Mouse (Mus musculus): ENCODE measurements around the gene Sh3bp5l. TPM values are rescaled to one million over a fixed set of nuclear protein-coding genes. Genes with fewer than 3 reads are reported as not detected.

Sh3bp5l gene
- 33.6 and 41.4 TPM in 2 replicates for polyA plus RNA-seq (2011; ENCODE audit: insufficient read depth, insufficient read length, low read depth, missing spikeins)

DNA sequence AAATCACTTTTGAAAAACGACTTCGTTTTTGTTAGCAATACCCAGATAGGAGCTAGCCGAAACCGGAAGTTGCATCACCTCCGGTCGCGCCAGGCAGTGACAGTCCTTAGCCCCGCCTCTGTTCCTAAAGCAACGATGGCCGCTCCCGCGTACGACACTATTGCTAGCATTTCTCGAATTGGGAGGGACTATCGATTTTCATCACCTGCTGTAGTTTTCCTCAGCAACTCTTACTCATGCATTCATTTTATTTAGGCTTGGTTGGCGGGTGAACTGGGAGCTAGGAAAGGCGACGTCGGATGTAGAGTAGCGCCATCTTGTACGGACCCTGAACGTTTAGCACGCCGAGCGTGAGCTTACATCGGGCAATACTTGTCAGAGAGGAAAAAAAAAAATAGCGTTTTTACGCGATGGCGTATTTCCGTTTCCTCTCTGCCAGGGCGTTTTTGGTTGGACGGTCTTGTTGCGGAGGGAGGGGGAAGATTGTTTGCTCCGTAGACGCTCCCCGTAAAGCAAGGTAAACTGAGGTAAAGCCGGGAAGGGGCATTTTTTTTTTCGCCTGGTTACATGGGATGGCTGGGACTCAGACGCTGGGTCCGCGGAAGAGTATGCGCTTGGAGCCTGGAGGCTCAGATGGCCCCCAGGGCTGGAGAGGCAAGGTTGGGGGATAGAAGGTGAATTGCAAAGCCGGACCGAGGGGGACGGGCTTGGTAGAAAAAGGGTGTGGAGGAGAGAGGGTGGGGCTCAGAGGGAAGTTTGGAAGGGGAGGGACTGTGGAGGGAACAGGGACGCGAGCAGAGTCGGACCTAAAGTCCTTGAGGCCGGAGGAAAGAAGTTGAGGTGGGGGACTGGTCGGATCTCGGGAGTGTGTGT lies at the start of gene Sh3bp5l, which contains the start of gene Zfp672:
Gene Sh3bp5l, plus strand, starts transcription at position 449 of the 873 bp plus-strand sequence.
Gene Zfp672, minus strand, starts transcription at position 64 of the 873 bp plus-strand sequence.
- Histone ChIP-seq H3K27ac (ENCODE audit: insufficient read depth, low read length) (peak within 1 kb of the TSS; percentile 46; the same call in 1 of the 2 replicates), H3K9ac (ENCODE audit: low read depth, poor library complexity, severe bottlenecking) (peak within 1 kb of the TSS; percentile 85), H3K36me3 (ENCODE audit: control insufficient read depth, insufficient read depth, low read length, poor library complexity, severe bottlenecking) (peaks cover 11% of the 10 kb centered on the region), H3K27me3 (ENCODE audit: control insufficient read depth, insufficient read depth, low read length, poor library complexity, severe bottlenecking) (no peaks in the 10 kb centered on the region), H3K9me3 (replicated peaks; ENCODE audit: control insufficient read depth, insufficient read depth, low read length, poor library complexity, severe bottlenecking) (no peaks in the 10 kb centered on the region), H3K4me1 (ENCODE audit: control insufficient read depth, insufficient read depth, low read length) (no peaks in the 10 kb centered on the region), H3K4me3 (ENCODE audit: low read depth, low read length) (peak within 1 kb of the TSS; percentile 99)
- TF ChIP-seq CTCF (IDR thresholded peaks at IDR 0.05; ENCODE audit: low read depth, low read length), result no peak
- TF ChIP-seq POLR2A (IDR thresholded peaks at IDR 0.05; ENCODE audit: insufficient read depth, low read length), result no peak
- TF ChIP-seq EP300 (IDR thresholded peaks at IDR 0.05; ENCODE audit: insufficient read depth, low read depth, low read length), result no peak; the same call in 1 of the 2 replicates

DNA sequence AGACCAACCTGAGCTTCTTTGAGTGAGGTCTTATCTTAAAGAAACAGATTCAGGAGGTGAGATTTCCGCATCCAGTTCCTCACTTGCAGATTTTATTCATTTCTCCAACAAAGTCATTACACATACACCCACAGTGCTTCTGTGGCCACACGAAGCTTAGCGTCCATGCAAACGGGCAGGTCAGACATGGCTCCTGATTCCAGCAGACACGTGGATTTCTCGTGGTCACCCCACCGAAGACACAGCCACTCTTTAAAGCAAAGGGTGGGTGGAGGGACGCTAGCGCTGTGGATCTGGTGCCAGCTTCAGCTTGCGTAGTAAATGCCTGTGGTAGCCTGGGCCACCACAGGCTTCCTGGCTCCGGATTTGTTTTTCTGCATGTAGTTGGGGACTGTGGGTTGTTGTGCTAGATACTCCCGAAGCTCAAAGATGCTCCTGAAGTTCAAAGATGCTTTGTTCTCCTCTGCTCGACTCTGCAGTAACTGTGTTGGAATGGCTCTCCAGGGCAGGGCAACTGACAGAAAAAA lies 48.5 kb upstream of the Sh3bp5l start:
- H3K9me3 ChIP-seq (replicated peaks; ENCODE audit: control insufficient read depth, insufficient read depth, low read length, poor library complexity, severe bottlenecking), result no peaks in the 10 kb centered on the region
- no peak overlapping the region for H3K27ac ChIP-seq (ENCODE audit: insufficient read depth, low read length)
- H3K4me1 ChIP-seq (ENCODE audit: control insufficient read depth, insufficient read depth, low read length), result no peaks in the 10 kb centered on the region
- H3K4me3 ChIP-seq (ENCODE audit: low read depth, low read length), result no peak overlapping the region
- H3K36me3 ChIP-seq (ENCODE audit: control insufficient read depth, insufficient read depth, low read length, poor library complexity, severe bottlenecking), result no peaks in the 10 kb centered on the region
- no peak overlapping the region for H3K9ac ChIP-seq (ENCODE audit: low read depth, poor library complexity, severe bottlenecking)
- H3K27me3 ChIP-seq (ENCODE audit: control insufficient read depth, insufficient read depth, low read length, poor library complexity, severe bottlenecking), result 0 out of 2 replicates have a peak, but pooled peaks cover 3% of the 10 kb centered on the region
- TF ChIP-seq CTCF (IDR thresholded peaks at IDR 0.05; ENCODE audit: low read depth, low read length), result no peak
- TF ChIP-seq POLR2A (IDR thresholded peaks at IDR 0.05; ENCODE audit: insufficient read depth, low read length), result no peak
- TF ChIP-seq EP300 (IDR thresholded peaks at IDR 0.05; ENCODE audit: insufficient read depth, low read depth, low read length), result no peak

DNA sequence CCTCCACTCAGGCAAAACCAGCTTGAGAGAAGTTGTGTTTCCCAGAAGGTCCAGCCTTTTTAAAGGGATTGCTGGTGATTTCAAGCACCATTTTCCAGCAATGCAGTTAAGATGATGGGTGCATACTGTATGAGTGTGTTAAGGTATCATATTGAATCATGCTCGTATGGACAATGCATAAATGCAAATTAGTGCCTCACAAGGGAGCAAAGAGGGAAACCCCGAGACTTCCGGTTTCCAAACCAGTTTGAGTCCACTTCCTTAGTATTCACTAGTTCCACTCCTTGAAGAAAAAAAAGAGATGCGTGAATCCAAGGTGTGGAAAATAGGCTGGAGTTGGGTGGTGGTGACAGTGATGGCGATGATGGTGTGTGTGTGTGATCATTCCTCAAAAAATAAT lies 48.0 kb upstream of the Sh3bp5l start:
- TF ChIP-seq EP300 (IDR thresholded peaks at IDR 0.05; ENCODE audit: insufficient read depth, low read depth, low read length) (no peak), CTCF (IDR thresholded peaks at IDR 0.05; ENCODE audit: low read depth, low read length) (no peak), POLR2A (IDR thresholded peaks at IDR 0.05; ENCODE audit: insufficient read depth, low read length) (no peak)
- Histone ChIP-seq H3K4me1 (ENCODE audit: control insufficient read depth, insufficient read depth, low read length) (no peaks in the 10 kb centered on the region), H3K9me3 (replicated peaks; ENCODE audit: control insufficient read depth, insufficient read depth, low read length, poor library complexity, severe bottlenecking) (no peaks in the 10 kb centered on the region), H3K36me3 (ENCODE audit: control insufficient read depth, insufficient read depth, low read length, poor library complexity, severe bottlenecking) (no peaks in the 10 kb centered on the region), H3K27me3 (ENCODE audit: control insufficient read depth, insufficient read depth, low read length, poor library complexity, severe bottlenecking) (0 out of 2 replicates have a peak, but pooled peaks cover 3% of the 10 kb centered on the region), H3K4me3 (ENCODE audit: low read depth, low read length) (no peak overlapping the region), H3K27ac (ENCODE audit: insufficient read depth, low read length) (no peak overlapping the region), H3K9ac (ENCODE audit: low read depth, poor library complexity, severe bottlenecking) (no peak overlapping the region)

DNA sequence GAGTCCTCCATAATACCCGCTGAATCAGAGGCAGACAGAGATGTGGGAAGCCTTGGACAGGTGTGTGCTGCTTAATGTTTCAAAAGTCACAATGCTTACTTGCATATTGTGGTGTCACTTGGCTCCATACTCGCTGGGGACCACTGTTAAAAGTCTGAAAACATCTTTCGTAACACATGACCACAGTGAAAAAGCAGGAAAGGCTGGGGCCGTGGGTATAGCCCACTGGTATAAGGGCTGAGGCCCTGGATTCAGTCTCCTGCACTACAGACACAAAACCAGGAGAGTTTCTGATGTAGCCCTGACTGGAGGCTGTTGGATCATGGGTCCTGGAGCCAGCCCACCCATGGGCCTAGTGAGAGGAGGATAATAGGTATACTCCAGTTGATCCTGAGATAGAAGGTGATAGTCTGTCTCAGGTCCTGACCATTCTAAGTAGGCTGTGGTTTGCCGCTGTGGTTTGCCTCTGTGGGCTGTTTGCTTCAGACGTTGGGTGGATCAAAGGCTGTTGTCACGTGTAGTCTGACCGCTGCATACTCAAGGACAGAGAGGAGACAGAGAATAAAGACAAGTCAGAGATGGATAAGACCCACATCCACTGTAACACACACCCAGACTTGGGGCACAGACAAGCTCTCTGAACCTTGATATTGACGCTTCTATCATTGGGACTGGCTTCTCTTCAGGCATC lies 40.4 kb upstream of the Sh3bp5l start:
- H3K9me3 ChIP-seq (replicated peaks; ENCODE audit: control insufficient read depth, insufficient read depth, low read length, poor library complexity, severe bottlenecking), result no peaks in the 10 kb centered on the region
- no peak overlapping the region for H3K27ac ChIP-seq (ENCODE audit: insufficient read depth, low read length)
- no peaks in the 10 kb centered on the region for H3K36me3 ChIP-seq (ENCODE audit: control insufficient read depth, insufficient read depth, low read length, poor library complexity, severe bottlenecking)
- H3K27me3 ChIP-seq (ENCODE audit: control insufficient read depth, insufficient read depth, low read length, poor library complexity, severe bottlenecking), result no peaks in the 10 kb centered on the region
- TF ChIP-seq POLR2A (IDR thresholded peaks at IDR 0.05; ENCODE audit: insufficient read depth, low read length) (no peak), CTCF (IDR thresholded peaks at IDR 0.05; ENCODE audit: low read depth, low read length) (no peak), EP300 (IDR thresholded peaks at IDR 0.05; ENCODE audit: insufficient read depth, low read depth, low read length) (no peak)
- H3K9ac ChIP-seq (ENCODE audit: low read depth, poor library complexity, severe bottlenecking), result no peak overlapping the region
- H3K4me1 ChIP-seq (ENCODE audit: control insufficient read depth, insufficient read depth, low read length), result no peaks in the 10 kb centered on the region
- no peak overlapping the region for H3K4me3 ChIP-seq (ENCODE audit: low read depth, low read length)

DNA sequence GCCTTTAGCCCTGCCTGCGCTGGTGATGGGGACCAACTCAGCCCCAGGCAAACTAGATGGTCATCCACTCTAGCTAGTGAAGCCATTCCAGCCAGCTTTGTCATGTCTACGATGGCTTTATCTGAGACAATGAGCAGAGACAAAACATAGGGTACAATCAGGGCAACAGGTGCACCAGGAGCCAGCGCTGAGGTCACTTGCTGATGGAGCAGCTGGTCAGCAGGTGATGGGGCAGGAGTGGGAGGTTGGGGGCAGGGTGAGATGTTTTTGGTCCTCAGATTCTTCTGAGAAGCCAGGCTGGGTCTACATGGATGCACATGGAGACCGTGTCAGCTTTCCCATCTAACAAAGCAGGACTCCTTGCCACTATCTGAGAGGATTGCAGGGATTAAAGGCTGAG lies 39.7 kb upstream of the Sh3bp5l start:
- no peaks in the 10 kb centered on the region for H3K36me3 ChIP-seq (ENCODE audit: control insufficient read depth, insufficient read depth, low read length, poor library complexity, severe bottlenecking)
- H3K4me1 ChIP-seq (ENCODE audit: control insufficient read depth, insufficient read depth, low read length), result no peaks in the 10 kb centered on the region
- H3K27ac ChIP-seq (ENCODE audit: insufficient read depth, low read length), result no peak overlapping the region
- no peaks in the 10 kb centered on the region for H3K27me3 ChIP-seq (ENCODE audit: control insufficient read depth, insufficient read depth, low read length, poor library complexity, severe bottlenecking)
- H3K9me3 ChIP-seq (replicated peaks; ENCODE audit: control insufficient read depth, insufficient read depth, low read length, poor library complexity, severe bottlenecking), result no peaks in the 10 kb centered on the region
- TF ChIP-seq CTCF (IDR thresholded peaks at IDR 0.05; ENCODE audit: low read depth, low read length) (no peak), EP300 (IDR thresholded peaks at IDR 0.05; ENCODE audit: insufficient read depth, low read depth, low read length) (no peak)
- no peak overlapping the region for H3K4me3 ChIP-seq (ENCODE audit: low read depth, low read length)
- no peak overlapping the region for H3K9ac ChIP-seq (ENCODE audit: low read depth, poor library complexity, severe bottlenecking)

All from ES-Bruce4 (cell line).